Mouse (Mus musculus): ENCODE results near the gene Caln1.

GRCm38 (mm10) chr5:130472209-130472608 lies 103.0 kb downstream of the Caln1 start:
- TF ChIP-seq CTCF (conservative IDR thresholded peaks at IDR 0.05; ENCODE audit: low read length) (no peak), NANOG (IDR thresholded peaks at IDR 0.05; ENCODE audit: borderline replicate concordance, low read length) (no peak)

All from E14TG2a.4 (cell line).